ENCODE assay signal across 20 mouse cellular contexts in genomic region chr17:7755001-7755400, GRCm38 (mm10).
"Had no signal": no experiment of that assay in that cellular context is flagged by ENCODE, and none has a peak within 500 bp of the region (broad histone marks: within the 10 kb centered on the region; RNA-seq: fewer than 3 reads in every experiment).

No protein-coding gene starts in this region.

- H3K27ac ChIP-seq: kidney, postnatal 0 days; layer of hippocampus, adult 2 months; limb, embryonic 10.5 days; limb, embryonic 13.5 days; liver, embryonic 12.5 days; liver, embryonic 15.5 days; midbrain, embryonic 10.5 days; midbrain, embryonic 13.5 days; neural tube, embryonic 13.5 days; stomach, embryonic 15.5 days had no signal

- DNase-seq: kidney, adult 2 months; kidney, postnatal 25 days; layer of hippocampus, adult 9-11 months; liver; retina, postnatal 1 day; thymus, postnatal 25 days had no signal

- H3K4me2 ChIP-seq: limb, embryonic 13.5 days; liver, embryonic 12.5 days; liver, embryonic 15.5 days; midbrain, embryonic 13.5 days; neural tube, embryonic 13.5 days; stomach, embryonic 15.5 days had no signal

- H3K4me1 ChIP-seq: limb, embryonic 10.5 days; limb, embryonic 13.5 days; liver, embryonic 12.5 days; liver, embryonic 15.5 days; megakaryocyte, embryonic 14.5 days; midbrain, embryonic 10.5 days; midbrain, embryonic 13.5 days; neural tube, embryonic 13.5 days; stomach, embryonic 15.5 days had no signal

- H3K27me3 ChIP-seq: limb, embryonic 13.5 days; liver, embryonic 12.5 days; liver, embryonic 15.5 days; megakaryocyte, embryonic 14.5 days; midbrain, embryonic 13.5 days; neural tube, embryonic 13.5 days; stomach, embryonic 15.5 days had no signal

- H3K9ac ChIP-seq: limb, embryonic 13.5 days; liver, embryonic 12.5 days; liver, embryonic 15.5 days; midbrain, embryonic 13.5 days; neural tube, embryonic 13.5 days; stomach, embryonic 15.5 days had no signal

- H3K36me3 ChIP-seq: limb, embryonic 10.5 days; limb, embryonic 13.5 days; liver, embryonic 12.5 days; liver, embryonic 15.5 days; midbrain, embryonic 10.5 days; midbrain, embryonic 13.5 days; neural tube, embryonic 13.5 days; stomach, embryonic 15.5 days had no signal

- H3K9me3 ChIP-seq: limb, embryonic 10.5 days; limb, embryonic 13.5 days; liver, embryonic 12.5 days; midbrain, embryonic 10.5 days; midbrain, embryonic 13.5 days; neural tube, embryonic 13.5 days; stomach, embryonic 15.5 days had no signal

- ATAC-seq: intestine, postnatal 0 days; liver, embryonic 12.5 days; midbrain, embryonic 13.5 days; midbrain, embryonic 16.5 days had no signal

- H3K4me3 ChIP-seq: layer of hippocampus, adult 2 months; limb, embryonic 10.5 days; limb, embryonic 13.5 days; liver, embryonic 12.5 days; liver, embryonic 15.5 days; megakaryocyte, embryonic 14.5 days; midbrain, embryonic 10.5 days; midbrain, embryonic 13.5 days; myocyte; neural tube, embryonic 13.5 days; stomach, embryonic 15.5 days had no signal
